Mouse (Mus musculus): ENCODE measurements at regions not wholly inside any gene's neighbourhood (a gene's known extent, or its start where the extent isn't known, plus 50 kb on each side); places are given as distances from the start of the nearest gene placed in this dataset.

- H3K4me2 ChIP-seq (ENCODE audit: low read length) = no peak overlapping the region
- no peak overlapping the region for H3K9ac ChIP-seq (ENCODE audit: low read depth, low read length)
- peak; percentile 54 for ATAC-seq
- no peaks in the 10 kb centered on the region for H3K36me3 ChIP-seq (ENCODE audit: control insufficient read depth, insufficient read depth, low read length)
- H3K4me1 ChIP-seq (ENCODE audit: control insufficient read depth, insufficient read depth, low read depth, low read length) = peaks cover 8% of the 10 kb centered on the region
- 21% methylated on average over 11 of the region's 11 CpGs for WGBS
- H3K27me3 ChIP-seq (replicated peaks; ENCODE audit: control insufficient read depth, insufficient read depth, low read length) = no peaks in the 10 kb centered on the region
- no peak overlapping the region for H3K4me3 ChIP-seq (ENCODE audit: low read length)
- no peaks in the 10 kb centered on the region for H3K9me3 ChIP-seq (ENCODE audit: control insufficient read depth, low read length)
- H3K27ac ChIP-seq (ENCODE audit: low read depth, low read length) = no peak overlapping the region
Measured at GRCm38 (mm10) chr14:54064541-54065402, 189.1 kb downstream of the Dad1 start.

DNA sequence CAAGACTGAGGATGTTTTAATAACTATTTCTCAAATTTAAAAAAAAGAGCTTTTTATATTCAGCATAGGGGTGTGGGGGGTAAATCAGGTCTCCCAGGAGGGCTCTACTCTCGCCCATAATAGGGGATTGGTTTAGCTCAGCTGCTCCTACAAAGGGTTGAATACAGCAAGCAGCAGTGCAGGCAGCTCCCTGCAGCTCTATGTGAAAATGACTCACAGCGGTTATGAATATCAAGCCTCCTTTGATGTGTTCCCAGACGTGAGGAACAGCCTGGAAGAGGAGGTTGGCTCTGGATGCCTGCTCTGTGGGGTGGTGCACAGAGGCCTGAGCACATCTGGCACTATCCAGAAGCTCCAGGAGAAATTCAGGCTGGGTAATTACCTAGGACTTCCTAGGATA lies 192.3 kb downstream of the Dad1 start:
- Histone ChIP-seq H3K4me3 (ENCODE audit: low read length) (no peak overlapping the region), H3K36me3 (ENCODE audit: control insufficient read depth, insufficient read depth, low read length) (no peaks in the 10 kb centered on the region), H3K9me3 (ENCODE audit: control insufficient read depth, low read length) (no peaks in the 10 kb centered on the region), H3K4me2 (ENCODE audit: low read length) (no peak overlapping the region), H3K9ac (ENCODE audit: low read depth, low read length) (0 out of 2 replicates have a peak overlapping the region, but pooled peaks have one; percentile 9), H3K27me3 (replicated peaks; ENCODE audit: control insufficient read depth, insufficient read depth, low read length) (no peaks in the 10 kb centered on the region), H3K4me1 (ENCODE audit: control insufficient read depth, insufficient read depth, low read depth, low read length) (peaks cover 8% of the 10 kb centered on the region), H3K27ac (ENCODE audit: low read depth, low read length) (no peak overlapping the region)
- ATAC-seq = no peak
- 10% methylated on average over 3 of the region's 3 CpGs for WGBS

- H3K4me3 ChIP-seq (ENCODE audit: low read length) = no peak overlapping the region
- H3K9me3 ChIP-seq (ENCODE audit: control insufficient read depth, low read length) = no peaks in the 10 kb centered on the region
- H3K4me1 ChIP-seq (ENCODE audit: control insufficient read depth, insufficient read depth, low read depth, low read length) = peaks cover 8% of the 10 kb centered on the region
- 22% methylated on average over 4 of the region's 4 CpGs for WGBS
- H3K9ac ChIP-seq (ENCODE audit: low read depth, low read length) = no peak overlapping the region
- H3K27ac ChIP-seq (ENCODE audit: low read depth, low read length) = peak overlapping the region; percentile 24; the same call in 1 of the 2 replicates
- H3K27me3 ChIP-seq (replicated peaks; ENCODE audit: control insufficient read depth, insufficient read depth, low read length) = no peaks in the 10 kb centered on the region
- ATAC-seq = peak; percentile 82
- H3K4me2 ChIP-seq (ENCODE audit: low read length) = no peak overlapping the region
- no peaks in the 10 kb centered on the region for H3K36me3 ChIP-seq (ENCODE audit: control insufficient read depth, insufficient read depth, low read length)
Measured at GRCm38 (mm10) chr14:54059776-54060175, 194.1 kb downstream of the Dad1 start.

DNA sequence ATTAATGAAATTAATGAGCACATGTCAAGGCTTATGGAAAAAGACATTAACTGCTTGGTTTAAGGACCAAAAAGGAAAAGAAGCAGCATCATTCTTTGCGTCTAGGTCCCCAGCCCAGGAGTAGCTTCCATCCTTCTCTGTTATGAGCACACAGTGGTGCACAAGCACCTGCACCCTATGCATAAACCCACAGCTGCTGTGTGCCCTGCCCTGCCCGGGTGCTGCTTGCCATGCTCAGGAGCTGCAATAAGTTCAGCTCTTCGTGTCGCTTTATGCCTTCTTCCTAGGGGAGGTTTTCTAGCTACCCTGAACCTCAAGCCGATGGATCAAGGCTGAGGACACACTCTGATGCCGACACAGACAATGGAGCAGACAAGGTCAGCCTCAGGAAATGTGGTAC lies 194.8 kb downstream of the Dad1 start:
- Histone ChIP-seq H3K9me3 (ENCODE audit: control insufficient read depth, low read length) (no peaks in the 10 kb centered on the region), H3K27me3 (replicated peaks; ENCODE audit: control insufficient read depth, insufficient read depth, low read length) (no peaks in the 10 kb centered on the region), H3K9ac (ENCODE audit: low read depth, low read length) (no peak overlapping the region), H3K4me1 (ENCODE audit: control insufficient read depth, insufficient read depth, low read depth, low read length) (peaks cover 8% of the 10 kb centered on the region), H3K27ac (ENCODE audit: low read depth, low read length) (no peak overlapping the region), H3K36me3 (ENCODE audit: control insufficient read depth, insufficient read depth, low read length) (no peaks in the 10 kb centered on the region), H3K4me2 (ENCODE audit: low read length) (no peak overlapping the region), H3K4me3 (ENCODE audit: low read length) (no peak overlapping the region)
- ATAC-seq = peak; percentile 18; the same call in 1 of the 2 replicates
- 73% methylated on average over 6 of the region's 6 CpGs for WGBS

DNA sequence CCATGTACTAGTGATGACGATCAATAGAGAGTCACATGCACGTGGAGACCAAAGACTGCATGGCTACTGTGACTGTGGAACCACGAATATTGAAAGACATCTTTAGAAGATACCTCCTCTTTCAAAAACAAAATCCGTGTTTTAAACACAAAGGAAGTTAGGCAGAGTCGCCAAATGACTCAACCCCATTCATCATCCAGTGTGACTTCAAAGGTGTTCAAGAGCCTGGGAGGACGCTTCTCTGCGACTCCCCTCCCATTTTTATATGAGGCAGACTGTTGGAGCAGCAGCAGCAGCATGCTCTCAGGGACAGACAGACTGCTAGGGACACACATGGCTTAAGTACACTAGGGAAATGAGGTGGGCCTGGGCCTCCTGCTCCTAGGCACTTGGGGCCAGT lies 197.2 kb downstream of the Dad1 start:
- Histone ChIP-seq H3K9ac (ENCODE audit: low read depth, low read length) (no peak overlapping the region), H3K27me3 (replicated peaks; ENCODE audit: control insufficient read depth, insufficient read depth, low read length) (no peaks in the 10 kb centered on the region), H3K36me3 (ENCODE audit: control insufficient read depth, insufficient read depth, low read length) (no peaks in the 10 kb centered on the region), H3K9me3 (ENCODE audit: control insufficient read depth, low read length) (no peaks in the 10 kb centered on the region), H3K27ac (ENCODE audit: low read depth, low read length) (no peak overlapping the region), H3K4me2 (ENCODE audit: low read length) (no peak overlapping the region), H3K4me3 (ENCODE audit: low read length) (no peak overlapping the region), H3K4me1 (ENCODE audit: control insufficient read depth, insufficient read depth, low read depth, low read length) (peaks cover 7% of the 10 kb centered on the region)
- no peak for ATAC-seq
- WGBS = 60% methylated on average over 7 of the region's 7 CpGs

DNA sequence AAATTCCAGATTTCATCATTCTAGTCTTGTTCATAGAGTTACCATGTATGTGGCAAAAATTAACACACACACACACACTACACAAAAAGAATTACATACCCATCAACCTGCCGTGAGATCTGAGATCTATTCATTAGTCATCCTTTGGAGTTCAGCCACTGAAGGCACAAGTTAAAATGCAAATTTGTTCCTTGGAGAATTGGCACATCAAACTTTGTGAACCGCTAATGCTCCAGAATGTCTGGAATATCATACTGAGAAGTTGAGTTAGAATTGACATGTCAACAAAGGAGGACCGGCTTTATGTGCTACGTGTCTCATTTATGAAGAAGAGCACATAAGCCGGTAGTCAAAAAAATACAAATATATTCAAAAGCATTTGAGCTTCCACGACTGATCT lies 198.5 kb downstream of the Dad1 start:
- WGBS = 54% methylated on average over 6 of the region's 6 CpGs

DNA sequence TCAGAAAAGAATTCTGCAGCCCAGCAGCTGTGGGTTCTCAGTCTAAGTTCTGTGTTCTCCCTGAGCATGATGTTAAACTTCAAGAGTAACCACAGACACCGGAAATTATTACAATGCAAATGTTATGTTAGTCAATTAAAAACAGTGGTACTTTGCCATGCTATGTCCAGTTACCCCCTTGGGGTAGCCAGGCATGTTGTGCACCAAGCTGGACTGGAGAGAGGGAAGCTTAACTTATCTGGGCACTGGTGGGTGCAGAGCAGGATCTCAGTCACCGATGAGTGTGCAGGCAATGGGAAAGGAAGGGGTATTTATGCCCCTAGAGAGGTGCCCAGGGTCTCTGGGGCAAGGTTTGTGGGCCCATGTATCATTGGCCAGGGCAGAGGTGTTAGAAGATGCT lies 211.6 kb downstream of the Dad1 start:
- Histone ChIP-seq H3K9ac (ENCODE audit: low read depth, low read length) (no peak overlapping the region), H3K36me3 (ENCODE audit: control insufficient read depth, insufficient read depth, low read length) (no peaks in the 10 kb centered on the region), H3K9me3 (ENCODE audit: control insufficient read depth, low read length) (no peaks in the 10 kb centered on the region), H3K27ac (ENCODE audit: low read depth, low read length) (no peak overlapping the region), H3K4me1 (ENCODE audit: control insufficient read depth, insufficient read depth, low read depth, low read length) (no peaks in the 10 kb centered on the region), H3K27me3 (replicated peaks; ENCODE audit: control insufficient read depth, insufficient read depth, low read length) (no peaks in the 10 kb centered on the region), H3K4me2 (ENCODE audit: low read length) (no peak overlapping the region), H3K4me3 (ENCODE audit: low read length) (no peak overlapping the region)
- no peak for ATAC-seq
- 94% methylated on average over 2 of the region's 2 CpGs for WGBS

More for the DNA sequence above, 198.5 kb downstream of the Dad1 start:
- no peak overlapping the region for H3K9ac ChIP-seq (ENCODE audit: low read depth, low read length)
- no peak overlapping the region for H3K4me3 ChIP-seq (ENCODE audit: low read length)
- peaks cover 5% of the 10 kb centered on the region for H3K4me1 ChIP-seq (ENCODE audit: control insufficient read depth, insufficient read depth, low read depth, low read length)
- no peak overlapping the region for H3K4me2 ChIP-seq (ENCODE audit: low read length)
- no peak overlapping the region for H3K27ac ChIP-seq (ENCODE audit: low read depth, low read length)
- no peak for ATAC-seq
- H3K9me3 ChIP-seq (ENCODE audit: control insufficient read depth, low read length) = no peaks in the 10 kb centered on the region
- no peaks in the 10 kb centered on the region for H3K36me3 ChIP-seq (ENCODE audit: control insufficient read depth, insufficient read depth, low read length)
- no peaks in the 10 kb centered on the region for H3K27me3 ChIP-seq (replicated peaks; ENCODE audit: control insufficient read depth, insufficient read depth, low read length)

DNA sequence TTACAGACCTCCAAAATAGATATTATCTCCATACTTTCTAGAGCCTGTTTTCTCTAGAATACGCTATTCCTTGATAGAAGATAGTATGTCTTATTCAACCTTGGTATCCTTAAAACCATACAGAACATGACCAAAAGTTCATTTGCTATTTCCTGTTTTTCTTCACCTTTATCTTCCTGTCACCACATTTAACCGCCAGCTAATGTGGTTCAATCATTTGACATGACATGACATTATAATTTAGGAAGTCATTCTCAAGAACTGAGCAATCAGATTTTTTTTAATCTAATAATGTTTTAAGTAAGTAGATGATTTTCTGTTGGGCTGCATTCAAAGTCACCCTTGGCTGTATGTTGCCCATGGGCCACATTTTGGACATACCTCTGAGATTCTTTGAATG lies 213.3 kb downstream of the Dad1 start:
- Histone ChIP-seq H3K27me3 (replicated peaks; ENCODE audit: control insufficient read depth, insufficient read depth, low read length) (no peaks in the 10 kb centered on the region), H3K4me3 (ENCODE audit: low read length) (no peak overlapping the region), H3K4me2 (ENCODE audit: low read length) (no peak overlapping the region), H3K36me3 (ENCODE audit: control insufficient read depth, insufficient read depth, low read length) (no peaks in the 10 kb centered on the region), H3K9me3 (ENCODE audit: control insufficient read depth, low read length) (no peaks in the 10 kb centered on the region), H3K27ac (ENCODE audit: low read depth, low read length) (no peak overlapping the region), H3K4me1 (ENCODE audit: control insufficient read depth, insufficient read depth, low read depth, low read length) (no peaks in the 10 kb centered on the region), H3K9ac (ENCODE audit: low read depth, low read length) (no peak overlapping the region)
- ATAC-seq = no peak
- 86% methylated on average over 2 of the region's 2 CpGs for WGBS

DNA sequence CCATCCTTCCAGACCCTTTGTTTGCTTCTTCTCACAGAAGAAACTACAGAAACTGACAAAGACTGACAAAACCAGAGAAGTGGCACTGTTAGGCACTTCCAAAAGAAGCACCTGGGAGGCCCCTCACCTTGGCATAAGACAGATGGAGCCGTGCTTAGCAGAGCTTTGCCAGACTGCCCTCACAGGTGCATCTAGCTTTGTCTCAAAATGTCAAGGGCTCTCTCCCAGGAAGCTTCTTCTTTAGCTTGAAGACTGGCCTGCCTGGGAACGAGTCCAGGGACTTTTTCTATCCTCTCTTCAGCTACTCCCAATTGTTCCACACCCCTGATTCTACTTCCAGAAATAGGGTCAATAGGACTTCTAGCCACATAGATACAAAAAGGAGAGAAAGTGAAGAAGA lies 219.4 kb downstream of the Dad1 start:
- 73% methylated on average over 2 of the region's 2 CpGs for WGBS
- Histone ChIP-seq H3K4me3 (ENCODE audit: low read length) (no peak overlapping the region), H3K27ac (ENCODE audit: low read depth, low read length) (no peak overlapping the region), H3K9ac (ENCODE audit: low read depth, low read length) (no peak overlapping the region), H3K9me3 (ENCODE audit: control insufficient read depth, low read length) (no peaks in the 10 kb centered on the region), H3K27me3 (replicated peaks; ENCODE audit: control insufficient read depth, insufficient read depth, low read length) (no peaks in the 10 kb centered on the region), H3K4me2 (ENCODE audit: low read length) (no peak overlapping the region), H3K36me3 (ENCODE audit: control insufficient read depth, insufficient read depth, low read length) (no peaks in the 10 kb centered on the region), H3K4me1 (ENCODE audit: control insufficient read depth, insufficient read depth, low read depth, low read length) (no peaks in the 10 kb centered on the region)
- ATAC-seq = no peak

All from hindbrain, embryonic 16.5 days (tissue).